Mouse (Mus musculus) heart, postnatal 0 days (tissue): ENCODE results near the gene Smyd3. TPM values are rescaled to one million over a fixed set of nuclear protein-coding genes. Genes with fewer than 3 reads are reported as not detected.

Experiments
- ATAC-seq: fragments of 200-750 bp; cut with Nextera tagmentation; 2 replicates; pipeline ENCODE4 v1.8.0; 2017; ENCODE audit warnings: low read depth, moderate number of reproducible peaks, moderate library complexity; ENCODE audit not compliant: insufficient read depth
- DNase-seq: peaks from one replicate; pipeline ENCODE4 v3.0.0-alpha.2; 2016; ENCODE audit warnings: low spot score
- H3K27ac ChIP-seq: fragments of 300-500 bp; sonication (generic); 2 replicates; pipeline ENCODE4 v1.5.1; 2014; ENCODE audit warnings: low read depth, mild to moderate bottlenecking
- H3K27me3 ChIP-seq: fragments of 300-500 bp; sonication (generic); 2 replicates; pipeline ENCODE4 v1.6.1; 2014; ENCODE audit warnings: low read length, mixed read lengths; ENCODE audit not compliant: control insufficient read depth, insufficient read depth
- H3K36me3 ChIP-seq: fragments of 300-500 bp; sonication (generic); replicated peaks from 2 replicates; pipeline ENCODE4 v1.6.1; 2014; ENCODE audit warnings: low read length, mixed read lengths; ENCODE audit not compliant: control insufficient read depth, insufficient read depth
- H3K4me1 ChIP-seq: fragments of 300-500 bp; sonication (generic); 2 replicates; pipeline ENCODE4 v1.6.1; 2014; ENCODE audit warnings: antibody characterized with exemption; ENCODE audit not compliant: control insufficient read depth, insufficient read depth
- H3K4me2 ChIP-seq: fragments of 300-500 bp; sonication (generic); 2 replicates; pipeline ENCODE4 v1.6.1; 2014; ENCODE audit warnings: low read depth, mild to moderate bottlenecking, low read length, moderate library complexity
- H3K4me3 ChIP-seq: fragments of 300-500 bp; sonication (generic); 2 replicates; pipeline ENCODE4 v1.5.1; 2014; ENCODE audit warnings: low read depth, low read length
- H3K9ac ChIP-seq: fragments of 300-500 bp; sonication (generic); replicated peaks from 2 replicates; pipeline ENCODE4 v1.6.1; 2014; ENCODE audit warnings: low read depth, low read length, mixed read lengths
- H3K9me3 ChIP-seq: fragments of 300-500 bp; sonication (generic); replicated peaks from 2 replicates; pipeline ENCODE4 v1.6.1; 2016; ENCODE audit warnings: low read length; ENCODE audit not compliant: control insufficient read depth
- CTCF ChIP-seq: IDR thresholded peaks from 2 replicates; pipeline ENCODE4 v1.5.1; 2016; ENCODE audit warnings: antibody characterized with exemption, control low read depth, low read depth
- EP300 ChIP-seq: IDR thresholded peaks from 2 replicates; pipeline ENCODE4 v1.6.1; 2016; ENCODE audit warnings: antibody characterized with exemption, low read depth
- WGBS: fragments of 180-500 bp; shearing (Covaris S2); extraction: QIAGEN DNeasy Blood & Tissue Kit; methylation state at CpG from one replicate; pipeline ENCODE4 v1.1.7; 2014; 5-methylcytosine and 5-hydroxymethylcytosine counted together
- polyA plus RNA-seq: library from polyadenylated mRNA; unstranded; fragments of >200 nt; fragmentation: Nextera tagmentation; extraction: Ambion mirVana; gene quantifications from 2 replicates; pipeline ENCODE4 v1.2.1, GENCODE M21; 2015
- total RNA-seq: library from RNA; depleted of rRNA; stranded (reverse); fragments of >200 nt; gene quantifications from 2 replicates; pipeline ENCODE4 v1.2.3, GENCODE M21; 2014; ENCODE audit warnings: low replicate concordance

Gene Smyd3
- total and polyA plus RNA-seq, 2 experiments from 2014 or later: 7.0 to 11.6 TPM

DNA sequence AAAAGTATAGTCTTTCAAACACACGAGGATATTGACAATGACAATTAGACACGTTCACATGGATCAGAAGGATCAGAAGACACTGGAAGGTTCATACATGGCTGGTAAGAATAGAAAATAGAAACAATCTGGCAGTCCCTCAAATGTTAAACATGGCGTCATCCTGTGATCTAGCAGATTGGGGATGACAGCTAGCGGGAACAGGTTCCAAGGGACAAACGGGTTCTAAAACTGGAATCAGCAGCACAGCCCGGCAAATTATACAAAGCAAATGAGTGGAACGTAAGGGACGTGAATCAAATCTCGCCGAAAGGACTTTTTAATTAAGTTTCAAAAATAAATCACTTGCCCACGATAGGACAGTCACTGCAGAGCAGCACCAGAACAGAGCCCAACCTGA lies 81.2 kb downstream of the Smyd3 start:
- H3K27ac ChIP-seq: no peak overlapping the region
- no peaks in the 10 kb centered on the region for H3K36me3 ChIP-seq
- DNase-seq (no peak), ATAC-seq (no peak)
- no peak overlapping the region for H3K4me2 ChIP-seq
- 87% methylated on average over 11 of the region's 11 CpGs for WGBS
- TF ChIP-seq CTCF: no peak
- no peak for TF ChIP-seq EP300
- H3K9ac ChIP-seq: no peak overlapping the region
- peaks cover 39% of the 10 kb centered on the region for H3K27me3 ChIP-seq
- H3K9me3 ChIP-seq: no peaks in the 10 kb centered on the region
- no peak overlapping the region for H3K4me3 ChIP-seq
- H3K4me1 ChIP-seq: peaks cover 21% of the 10 kb centered on the region

DNA sequence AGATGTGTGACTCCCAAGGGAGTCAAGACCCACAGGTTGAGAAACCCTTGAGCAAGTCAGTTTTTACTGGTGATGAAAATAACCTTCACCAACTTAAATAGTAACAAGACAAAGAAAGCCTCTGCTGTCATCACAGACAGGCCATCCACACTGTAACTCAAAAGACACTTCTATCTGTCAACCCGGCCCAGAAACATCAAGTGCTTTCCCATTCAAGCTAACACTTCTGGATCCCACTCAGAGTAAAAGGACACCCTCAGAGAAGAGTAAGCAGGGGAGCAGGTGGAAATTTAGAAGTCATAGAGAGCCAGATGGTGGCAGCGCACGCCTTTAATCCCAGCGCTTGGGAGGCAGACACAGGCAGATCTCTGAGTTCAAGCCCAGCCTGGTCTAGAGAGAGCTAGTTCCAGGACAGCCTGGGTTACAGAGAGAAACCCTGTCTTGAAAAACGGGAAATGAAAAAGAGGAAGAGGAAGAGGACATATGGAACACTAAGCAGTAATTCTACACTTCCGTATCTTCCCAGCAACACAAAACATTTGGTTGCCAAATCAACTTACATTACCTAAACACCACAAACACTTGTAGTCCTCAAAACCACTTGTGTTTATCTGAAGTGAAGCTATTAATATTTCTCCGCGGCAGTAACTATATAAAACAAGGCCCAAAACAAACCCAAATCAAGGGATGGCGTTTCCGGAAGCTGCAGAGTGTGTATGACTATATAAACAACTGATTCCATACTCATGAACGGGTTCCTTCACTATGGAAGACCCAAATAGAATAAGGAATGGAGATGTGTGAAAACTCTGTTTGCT lies 83.2 kb downstream of the Smyd3 start:
- Histone ChIP-seq H3K4me2 (no peak overlapping the region), H3K4me1 (peaks cover 21% of the 10 kb centered on the region), H3K27me3 (peaks cover 33% of the 10 kb centered on the region), H3K36me3 (no peaks in the 10 kb centered on the region), H3K4me3 (no peak overlapping the region), H3K9me3 (no peaks in the 10 kb centered on the region), H3K27ac (0 out of 2 replicates have a peak overlapping the region, but pooled peaks have one; percentile 35), H3K9ac (no peak overlapping the region)
- peak; percentile 85 for ATAC-seq
- DNase-seq: peak; percentile 73
- 43% methylated on average over 11 of the region's 11 CpGs for WGBS
- TF ChIP-seq CTCF (no peak), EP300 (no peak)

GRCm38 (mm10) chr1:179433828-179434227 lies 84.0 kb downstream of the Smyd3 start:
- peak; percentile 30; the same call in 1 of the 2 replicates for ATAC-seq
- Histone ChIP-seq H3K36me3 (no peaks in the 10 kb centered on the region), H3K27me3 (peaks cover 33% of the 10 kb centered on the region), H3K9me3 (0 out of 2 replicates have a peak, but pooled peaks cover 3% of the 10 kb centered on the region), H3K4me1 (peaks cover 21% of the 10 kb centered on the region), H3K4me3 (no peak overlapping the region), H3K9ac (no peak overlapping the region), H3K27ac (no peak overlapping the region), H3K4me2 (no peak overlapping the region)
- TF ChIP-seq CTCF (no peak), EP300 (no peak)
- WGBS: 68% methylated on average over 7 of the region's 7 CpGs
- DNase-seq: no peak

DNA sequence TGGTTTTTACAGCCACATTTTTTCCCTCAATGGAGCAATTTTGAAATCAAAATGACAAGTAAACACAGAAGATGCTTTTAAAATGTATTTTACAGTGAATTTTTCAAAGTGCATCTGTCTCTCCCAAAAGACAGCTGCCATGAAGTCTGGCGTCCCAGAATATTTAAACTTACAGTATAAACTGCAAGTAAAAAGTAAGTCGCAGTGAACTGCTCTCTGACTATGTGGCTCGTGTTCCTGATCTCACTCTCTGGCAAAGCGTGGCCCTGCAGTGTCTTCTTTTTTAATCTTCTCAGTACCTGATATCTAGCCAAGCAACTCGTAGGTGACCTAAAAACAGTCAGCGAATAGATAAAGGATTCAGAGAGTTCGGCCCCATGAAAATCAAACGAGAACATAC lies 84.5 kb downstream of the Smyd3 start:
- Histone ChIP-seq H3K9ac (no peak overlapping the region), H3K4me3 (no peak overlapping the region), H3K4me1 (peaks cover 21% of the 10 kb centered on the region), H3K27me3 (peaks cover 28% of the 10 kb centered on the region), H3K4me2 (no peak overlapping the region), H3K36me3 (no peaks in the 10 kb centered on the region), H3K9me3 (0 out of 2 replicates have a peak, but pooled peaks cover 3% of the 10 kb centered on the region), H3K27ac (no peak overlapping the region)
- ATAC-seq (no peak), DNase-seq (no peak)
- WGBS: 79% methylated on average over 8 of the region's 8 CpGs
- TF ChIP-seq CTCF (no peak), EP300 (no peak)

DNA sequence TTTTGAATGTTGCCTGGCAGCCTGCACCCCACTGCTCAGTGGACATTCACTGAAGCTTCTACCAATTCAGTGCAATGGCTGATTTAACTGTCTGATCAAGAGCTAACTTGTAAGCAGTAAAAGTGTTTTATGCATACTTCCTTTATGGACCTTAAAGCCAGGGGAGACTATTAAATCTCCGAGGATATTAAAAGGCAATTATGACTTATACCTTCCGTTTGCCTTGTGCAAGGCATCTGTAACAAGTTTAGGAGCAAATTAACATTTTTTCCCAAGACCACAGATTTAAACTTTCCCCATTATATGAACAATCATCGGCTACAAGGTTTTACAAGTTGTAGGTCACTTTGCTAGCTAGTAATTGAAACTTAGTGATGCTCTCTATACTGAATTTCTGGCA lies 87.8 kb downstream of the Smyd3 start:
- Histone ChIP-seq H3K9ac (no peak overlapping the region), H3K9me3 (0 out of 2 replicates have a peak, but pooled peaks cover 3% of the 10 kb centered on the region), H3K27ac (no peak overlapping the region), H3K4me1 (peaks cover 16% of the 10 kb centered on the region), H3K36me3 (no peaks in the 10 kb centered on the region), H3K4me2 (no peak overlapping the region), H3K4me3 (no peak overlapping the region), H3K27me3 (peaks cover 11% of the 10 kb centered on the region; the same call in 1 of the 2 replicates)
- 92% methylated on average over 3 of the region's 3 CpGs for WGBS
- no peak for ATAC-seq
- TF ChIP-seq EP300 (no peak), CTCF (no peak)
- no peak for DNase-seq
